Mouse (Mus musculus) gastrocnemius, postnatal 10 days (tissue): Measurements from ENCODE around the gene Prr29. TPM values are rescaled to one million over a fixed set of nuclear protein-coding genes. Genes with fewer than 3 reads are reported as not detected.

Source experiments
- DNase-seq: peaks from one replicate; pipeline ENCODE4 v3.0.0; 2021; ENCODE audit warnings: mixed read lengths
- total RNA-seq, 2 experiments: library from RNA; stranded (reverse); gene quantifications; 2 replicates each; pipeline ENCODE4 v1.2.3; 2021

The Prr29 gene
- total RNA-seq, 2 experiments from 2014 or later = 11.4 to 11.5 TPM

DNA sequence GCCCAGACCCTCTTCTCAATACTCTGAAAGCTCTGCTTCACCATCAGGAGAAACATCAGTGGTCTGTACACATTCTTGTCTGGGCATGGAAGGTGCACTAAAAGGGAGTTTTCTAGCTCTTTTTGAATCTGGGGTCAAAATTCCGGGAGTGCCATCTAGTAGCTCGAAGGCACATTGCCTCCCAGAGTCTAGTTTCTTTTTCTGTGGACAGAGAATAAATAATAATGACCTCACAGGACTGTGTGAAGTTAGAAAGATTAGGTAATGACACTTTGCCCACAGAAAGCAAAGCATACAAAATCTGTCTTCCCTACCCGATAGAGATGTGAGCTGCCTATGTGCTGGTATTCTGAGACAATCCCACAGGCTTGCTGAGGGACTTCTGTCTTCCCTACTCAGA, 45.2 kb downstream of the Prr29 start:
- no peak for DNase-seq

DNA sequence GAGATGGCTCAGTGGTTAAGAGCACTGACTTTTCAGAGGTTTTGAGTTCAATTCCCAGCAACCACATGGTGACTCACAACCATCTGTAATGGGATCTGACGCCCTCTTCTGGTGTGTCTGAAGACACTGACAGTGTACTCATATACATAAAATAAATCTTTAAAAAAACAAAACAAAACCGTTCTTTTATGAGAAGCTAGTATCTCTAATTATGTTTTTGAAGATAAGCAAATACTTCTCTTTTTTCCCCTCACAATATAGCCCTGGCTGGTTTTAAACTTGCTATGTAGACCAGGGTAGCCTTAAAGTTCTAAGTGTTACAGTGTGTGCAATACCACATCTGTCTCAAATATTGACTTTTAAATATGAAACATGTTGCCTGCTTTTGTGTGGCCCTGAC, 45.9 kb downstream of the Prr29 start:
- no peak for DNase-seq

GRCm38 (mm10) chr11:106412641-106413360, 47.5 kb downstream of the Prr29 start:
- DNase-seq = no peak

- DNase-seq = no peak
Observed at GRCm38 (mm10) chr11:106416331-106416730, 51.1 kb downstream of the Prr29 start.

DNA sequence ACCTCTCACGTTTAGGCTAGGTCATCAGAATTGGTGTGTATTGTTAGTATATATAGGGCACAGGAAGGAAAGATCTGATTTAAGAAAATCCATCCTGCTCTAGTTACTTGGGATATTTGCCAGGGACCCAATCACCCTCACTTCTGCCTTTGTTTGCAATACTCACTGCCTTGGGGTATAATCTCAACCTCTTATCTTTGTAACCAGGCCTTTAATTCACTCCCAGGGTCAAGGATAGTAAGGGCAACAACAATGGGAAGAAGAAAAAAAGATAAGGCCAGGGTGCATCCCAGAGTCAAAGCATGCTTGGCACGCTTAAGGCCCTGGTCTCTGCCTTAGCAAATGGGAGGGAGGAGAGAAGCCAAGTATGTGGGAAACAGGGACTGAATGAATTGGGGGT, 52.6 kb downstream of the Prr29 start:
- no peak for DNase-seq

DNA sequence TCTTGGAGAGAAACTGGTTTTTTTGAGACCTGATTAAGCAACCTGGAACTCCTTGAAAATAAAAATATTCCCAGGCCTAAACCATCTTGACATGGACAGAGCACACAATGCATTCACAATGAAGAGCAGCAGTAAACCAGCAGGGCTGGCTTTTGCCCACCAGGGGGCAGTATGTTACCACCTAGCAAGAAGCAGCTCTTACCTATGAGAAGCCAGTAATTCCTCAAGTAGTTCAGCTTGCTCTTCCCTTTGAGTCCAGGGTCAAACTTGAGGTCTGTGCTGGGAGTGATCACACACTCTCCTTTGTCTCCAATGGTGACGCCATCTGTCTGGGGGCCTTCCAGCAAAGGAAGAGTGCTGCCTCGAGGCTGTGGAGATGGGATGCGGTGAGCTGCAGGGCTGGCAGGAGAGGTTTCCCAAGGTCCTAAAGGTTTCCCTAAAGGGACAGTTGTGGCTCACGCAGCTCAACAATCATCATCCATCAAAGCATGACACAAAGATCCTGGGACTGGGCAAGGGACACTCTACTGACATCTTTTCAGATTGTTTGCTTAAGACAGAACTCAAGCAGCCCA, 53.4 kb downstream of the Prr29 start:
- DNase-seq = peak; percentile 82

- DNase-seq = no peak
Observed at GRCm38 (mm10) chr11:106419262-106420102, 54.2 kb downstream of the Prr29 start.

DNA sequence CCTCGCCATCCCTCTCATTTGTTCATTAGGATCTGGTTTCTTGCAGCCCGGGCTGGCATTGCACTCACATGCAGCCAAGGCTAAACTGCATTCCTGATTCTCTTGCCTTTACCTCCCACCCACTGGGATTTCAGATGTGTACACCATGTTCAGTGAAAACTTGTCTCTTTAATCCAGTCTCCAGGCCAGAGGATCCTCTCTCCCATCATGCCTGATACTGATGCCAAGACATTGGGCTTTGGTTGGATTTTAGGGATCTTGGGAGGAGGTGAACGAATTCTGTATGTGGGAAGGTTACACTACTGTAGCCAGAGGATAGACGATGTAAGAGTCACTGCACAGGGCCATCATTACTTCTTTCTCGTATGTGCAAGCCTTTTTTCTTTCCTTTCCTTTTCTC, 59.9 kb downstream of the Prr29 start:
- no peak for DNase-seq

- DNase-seq = no peak
Observed at GRCm38 (mm10) chr11:106426447-106426846, 61.2 kb downstream of the Prr29 start.

Other genes with a start within 250 kb of the Prr29 start
- not detected for gene Gm10840, start 204.6 kb upstream of the Prr29 start, total RNA-seq
- 10 to 100 TPM; 13.2 to 18.1 TPM for gene Limd2, start 204.6 kb upstream of the Prr29 start, total RNA-seq
- 10 to 100 TPM; 21.5 to 22.8 TPM for gene Strada, start 163.3 kb upstream of the Prr29 start, total RNA-seq
- gene Ccdc47, start 149.1 kb upstream of the Prr29 start, total RNA-seq = 10 to 100 TPM; 73.6 to 75.8 TPM
- gene Ddx42, start 148.5 kb upstream of the Prr29 start, total RNA-seq = 10 to 100 TPM; 30.1 to 35.8 TPM
- gene Ftsj3, start 109.4 kb upstream of the Prr29 start, total RNA-seq = 10 to 100 TPM; 27.4 to 32.8 TPM
- 100 to 1,000 TPM; 134 to 152 TPM for gene Psmc5, start 109.3 kb upstream of the Prr29 start, total RNA-seq
- 10 to 100 TPM; 23.6 to 27.3 TPM for gene Smarcd2, start 92.5 kb upstream of the Prr29 start, total RNA-seq
- under 1 TPM; 0.09 to 0.21 TPM for gene Tcam1, start 88.8 kb upstream of the Prr29 start, total RNA-seq
- gene Gh, start 63.6 kb upstream of the Prr29 start, total RNA-seq = not detected
- gene Cd79b, start 50.7 kb upstream of the Prr29 start, total RNA-seq = 1 to 10 TPM in 1 of 2 experiments, under 1 TPM in 1; 0.80 to 2.8 TPM
- gene Scn4a, start 12.2 kb upstream of the Prr29 start, total RNA-seq = 100 to 1,000 TPM; 137 to 145 TPM
- 10 to 100 TPM; 13.3 to 18.6 TPM for gene Icam2, start 22.6 kb downstream of the Prr29 start, total RNA-seq
- 1 to 10 TPM; 5.0 to 7.5 TPM for gene Ern1, start 122.4 kb downstream of the Prr29 start, total RNA-seq
- 10 to 100 TPM; 22.1 to 24.1 TPM for gene Tex2, start 248.0 kb downstream of the Prr29 start, total RNA-seq